Mouse (Mus musculus) right cerebral cortex, postnatal 14 days (tissue): ENCODE measurements around the gene Pgf.

Experiments
- DNase-seq: peaks from one replicate; pipeline ENCODE4 v3.0.0; 2022

Gene Pgf

DNA sequence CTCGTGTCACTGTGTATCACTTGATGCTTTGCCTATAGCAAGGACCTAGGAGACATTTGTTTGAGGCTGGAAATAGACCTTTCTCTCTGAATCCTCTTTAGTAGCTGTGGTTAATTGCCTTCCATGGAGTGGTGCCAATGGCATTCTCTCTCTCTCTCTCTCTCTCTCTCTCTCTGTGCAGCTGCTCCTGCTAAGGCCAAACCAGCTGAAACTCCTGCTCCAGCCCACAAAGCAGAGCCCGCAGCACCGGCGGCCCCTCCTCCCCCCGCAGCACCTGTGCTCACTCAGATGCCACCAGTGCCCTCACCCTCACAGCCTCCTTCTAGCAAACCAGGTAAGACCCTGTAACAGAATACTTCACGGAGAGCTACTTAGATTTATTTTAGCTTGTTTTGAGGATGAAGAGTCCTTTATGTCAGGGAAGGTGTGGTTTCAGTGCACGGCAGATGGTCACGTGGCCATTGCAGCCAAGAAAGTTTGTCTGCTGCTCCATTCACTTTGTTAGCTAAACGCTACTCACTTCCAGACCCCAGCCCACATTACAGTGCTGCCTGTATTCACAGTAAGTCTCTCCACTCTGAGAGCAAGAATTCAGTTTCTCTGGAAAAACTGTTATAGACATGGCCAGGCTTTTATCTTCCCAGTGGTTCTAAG, 55.7 kb downstream of the Pgf start:
- DNase-seq, result no peak
